Mouse (Mus musculus): Measurements from ENCODE around the gene Ikbke. TPM values are rescaled to one million over a fixed set of nuclear protein-coding genes. Genes with fewer than 3 reads are reported as not detected.
A peak's percentile ranks its signal among the peaks of the same experiment; 100 is the strongest.

Ikbke gene
- total RNA-seq, 2 experiments from 2014 or later: 1.4 to 1.7 TPM

GRCm38 (mm10) chr1:131245089-131245856, 34.1 kb downstream of the Ikbke start, which contains the start of gene Rassf5:
Rassf5 (minus strand) TSS chr1:131245258.
- DNase-seq (ENCODE audit: low spot score): peak; percentile 58
- intact Hi-C loops (cut with DNase I): loop anchor here (5.0 to 10.0 kb wide), 3 partner anchors 38 to 700 kb away; no protein-coding TSS in a partner anchor

- no peak for DNase-seq (ENCODE audit: low spot score)
- intact Hi-C loops (cut with DNase I): loop anchor here (5.0 to 10.0 kb wide), 3 partner anchors 37 to 700 kb away; no protein-coding TSS in a partner anchor
Measured at GRCm38 (mm10) chr1:131244536-131245088, 34.8 kb downstream of the Ikbke start.

GRCm38 (mm10) chr1:131242956-131243355, 36.5 kb downstream of the Ikbke start:
- intact Hi-C loops (cut with DNase I): loop anchor here (10.0 kb wide), 1 partner anchor 698 kb away; no protein-coding TSS in a partner anchor
- DNase-seq (ENCODE audit: low spot score): no peak

GRCm38 (mm10) chr1:131239576-131240193, 39.7 kb downstream of the Ikbke start:
- intact Hi-C loops (cut with DNase I): loop anchor here (10.0 kb wide), 1 partner anchor 695 kb away; no protein-coding TSS in a partner anchor
- DNase-seq (ENCODE audit: low spot score): no peak

GRCm38 (mm10) chr1:131238931-131239381, 40.5 kb downstream of the Ikbke start:
- DNase-seq (ENCODE audit: low spot score): peak; percentile 74
- intact Hi-C loops (cut with DNase I): no loop called here

- intact Hi-C loops (cut with DNase I): no loop called here
- DNase-seq (ENCODE audit: low spot score): no peak
Measured at GRCm38 (mm10) chr1:131236077-131236476, 43.3 kb downstream of the Ikbke start.

GRCm38 (mm10) chr1:131233527-131233926, 45.9 kb downstream of the Ikbke start:
- DNase-seq (ENCODE audit: low spot score): no peak
- intact Hi-C loops (cut with DNase I): no loop called here

GRCm38 (mm10) chr1:131228659-131229058, 50.7 kb downstream of the Ikbke start:
- intact Hi-C loops (cut with DNase I): no loop called here
- no peak for DNase-seq (ENCODE audit: low spot score)

- no peak for DNase-seq (ENCODE audit: low spot score)
Measured at GRCm38 (mm10) chr1:131228225-131228624, 51.2 kb downstream of the Ikbke start.

GRCm38 (mm10) chr1:131224848-131225471, 54.4 kb downstream of the Ikbke start:
- no peak for DNase-seq (ENCODE audit: low spot score)
- intact Hi-C loops (cut with DNase I): no loop called here

More at GRCm38 (mm10) chr1:131228225-131228624, 51.2 kb downstream of the Ikbke start:
- intact Hi-C loops (cut with DNase I): no loop called here

GRCm38 (mm10) chr1:131223345-131223744, 56.1 kb downstream of the Ikbke start:
- DNase-seq (ENCODE audit: low spot score): no peak
- intact Hi-C loops (cut with DNase I): no loop called here

GRCm38 (mm10) chr1:131221822-131222590, 57.4 kb downstream of the Ikbke start:
- intact Hi-C loops (cut with DNase I): no loop called here

GRCm38 (mm10) chr1:131218933-131219332, 60.5 kb downstream of the Ikbke start:
- intact Hi-C loops (cut with DNase I): no loop called here
- no peak for DNase-seq (ENCODE audit: low spot score)

More at GRCm38 (mm10) chr1:131221822-131222590, 57.4 kb downstream of the Ikbke start:
- no peak for DNase-seq (ENCODE audit: low spot score)

- no peak for DNase-seq (ENCODE audit: low spot score)
- intact Hi-C loops (cut with DNase I): no loop called here
Measured at GRCm38 (mm10) chr1:131213361-131213760, 66.0 kb downstream of the Ikbke start.

GRCm38 (mm10) chr1:131212956-131213355, 66.5 kb downstream of the Ikbke start:
- intact Hi-C loops (cut with DNase I): no loop called here
- no peak for DNase-seq (ENCODE audit: low spot score)

GRCm38 (mm10) chr1:131211655-131212054, 67.8 kb downstream of the Ikbke start:
- no peak for DNase-seq (ENCODE audit: low spot score)
- intact Hi-C loops (cut with DNase I): no loop called here

GRCm38 (mm10) chr1:131209971-131210426, 69.4 kb downstream of the Ikbke start:
- DNase-seq (ENCODE audit: low spot score): no peak
- intact Hi-C loops (cut with DNase I): loop anchor here (5.0 kb wide), 1 partner anchor 37 kb away; the partner anchor contains the start of gene Rassf5

GRCm38 (mm10) chr1:131208800-131209199, 70.6 kb downstream of the Ikbke start:
- intact Hi-C loops (cut with DNase I): loop anchor here (5.0 kb wide), 1 partner anchor 39 kb away; the partner anchor contains the start of gene Rassf5
- DNase-seq (ENCODE audit: low spot score): no peak

GRCm38 (mm10) chr1:131208081-131208480, 71.3 kb downstream of the Ikbke start:
- no peak for DNase-seq (ENCODE audit: low spot score)

More at GRCm38 (mm10) chr1:131208081-131208480, 71.3 kb downstream of the Ikbke start:
- intact Hi-C loops (cut with DNase I): loop anchor here (5.0 kb wide), 1 partner anchor 39 kb away; the partner anchor contains the start of gene Rassf5
